Mouse (Mus musculus): ENCODE results near the gene Mfap3l.

Mfap3l gene

DNA sequence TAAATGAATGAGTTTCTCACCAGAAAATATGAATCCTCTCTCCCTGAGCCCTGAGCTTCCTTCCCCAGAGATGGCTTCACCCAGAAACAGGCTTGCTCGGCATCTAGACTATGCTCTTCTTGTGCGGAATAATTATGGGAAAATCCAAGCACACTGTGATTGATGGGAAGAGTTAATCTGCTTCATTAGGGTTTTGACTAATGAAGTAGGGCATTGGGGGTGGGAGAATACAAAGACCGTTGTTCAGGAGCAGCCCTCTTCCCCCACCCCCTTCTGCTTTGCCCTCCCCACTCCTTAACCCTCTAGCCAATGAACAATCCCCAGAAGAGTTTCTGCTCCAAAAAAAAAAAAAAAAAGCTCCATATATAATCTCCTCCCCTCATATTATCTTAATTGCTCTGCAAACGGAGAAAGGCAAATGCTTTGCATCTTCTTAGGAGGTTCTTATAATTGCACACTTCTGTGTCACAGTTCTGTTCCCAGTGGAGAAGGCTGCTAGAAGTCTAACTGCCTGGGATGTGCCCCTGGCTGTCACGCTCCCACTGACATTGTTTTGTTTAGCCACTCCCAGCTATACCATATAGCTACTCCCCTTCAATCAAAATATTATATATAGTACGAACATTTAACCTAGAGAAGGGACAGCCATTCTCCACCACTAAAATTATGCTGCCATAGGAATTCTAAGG lies 24.9 kb downstream of the Mfap3l start:
- DNase-seq = no peak

DNA sequence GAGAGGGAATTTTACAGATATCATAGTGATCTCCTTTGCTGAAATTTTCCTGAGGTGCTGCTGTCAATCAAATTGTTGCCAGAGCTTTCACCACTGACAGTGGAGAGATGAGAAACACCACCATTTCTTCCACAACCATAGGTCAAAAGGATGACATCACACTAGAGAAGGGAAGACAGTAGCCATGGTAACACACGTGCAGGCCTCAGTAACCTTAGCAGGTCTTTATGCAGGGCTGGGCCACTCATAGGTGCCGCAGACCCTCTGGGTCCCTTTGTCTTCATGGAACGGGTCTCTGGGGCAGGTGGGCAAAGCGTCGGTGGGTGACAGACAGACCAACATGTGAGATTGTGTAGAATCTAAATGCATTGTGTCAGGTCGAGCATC lies 25.5 kb downstream of the Mfap3l start:
- DNase-seq = no peak

DNA sequence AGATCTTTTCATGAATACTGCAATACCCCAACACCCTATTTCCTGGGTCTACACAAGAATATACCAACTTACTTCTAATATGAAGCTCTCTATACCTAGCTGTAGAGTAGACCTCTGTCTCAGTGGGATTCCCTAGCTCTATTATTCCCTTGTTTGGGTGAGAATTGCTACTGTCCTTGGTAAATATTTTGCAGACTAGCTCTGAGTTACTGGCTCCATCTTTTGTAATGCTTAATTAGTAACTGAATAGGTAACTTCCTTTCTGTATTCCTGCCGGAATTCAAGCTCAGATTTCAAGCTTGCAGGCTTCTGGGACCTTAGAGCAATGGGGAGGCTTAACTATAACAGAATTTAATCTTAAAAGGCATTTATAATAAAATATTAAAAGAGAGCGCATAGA lies 26.1 kb downstream of the Mfap3l start:
- DNase-seq = peak; percentile 68

DNA sequence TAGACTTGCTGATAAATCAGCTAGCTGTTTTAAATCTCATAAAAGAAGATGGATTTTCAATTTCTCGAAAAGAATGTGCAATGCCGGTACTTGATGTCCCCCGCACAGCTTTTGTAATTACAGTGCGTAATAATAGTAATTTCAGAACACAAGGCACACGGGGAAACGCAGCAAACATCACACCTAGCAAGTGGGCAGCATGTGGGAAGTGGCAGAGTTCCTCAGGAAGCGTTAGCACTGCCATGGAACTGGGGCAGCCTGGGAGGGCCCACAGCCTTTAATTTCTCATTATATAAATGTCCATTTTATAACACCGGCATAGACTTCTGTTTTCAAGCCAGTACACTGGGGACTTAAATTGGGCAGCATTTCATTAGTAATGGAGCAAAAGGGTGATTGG lies 27.1 kb downstream of the Mfap3l start:
- DNase-seq = no peak

DNA sequence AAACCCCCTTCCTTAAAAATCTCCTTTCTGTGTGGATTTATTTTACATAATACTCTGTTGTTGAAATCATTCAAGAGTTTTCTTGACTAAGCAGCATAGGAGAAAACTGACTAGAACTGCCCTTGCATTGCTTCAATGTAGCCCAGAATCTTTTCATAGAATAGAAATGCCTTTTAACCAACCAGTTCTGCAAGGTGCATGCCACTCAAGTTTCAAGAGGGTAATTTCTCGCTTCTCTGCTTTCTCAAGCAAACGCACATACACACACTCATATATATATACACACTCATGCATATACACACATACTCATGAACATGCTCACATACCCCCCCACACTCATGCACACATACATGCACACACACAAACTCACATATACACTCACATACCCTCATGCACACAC lies 28.6 kb downstream of the Mfap3l start:
- DNase-seq = no peak

DNA sequence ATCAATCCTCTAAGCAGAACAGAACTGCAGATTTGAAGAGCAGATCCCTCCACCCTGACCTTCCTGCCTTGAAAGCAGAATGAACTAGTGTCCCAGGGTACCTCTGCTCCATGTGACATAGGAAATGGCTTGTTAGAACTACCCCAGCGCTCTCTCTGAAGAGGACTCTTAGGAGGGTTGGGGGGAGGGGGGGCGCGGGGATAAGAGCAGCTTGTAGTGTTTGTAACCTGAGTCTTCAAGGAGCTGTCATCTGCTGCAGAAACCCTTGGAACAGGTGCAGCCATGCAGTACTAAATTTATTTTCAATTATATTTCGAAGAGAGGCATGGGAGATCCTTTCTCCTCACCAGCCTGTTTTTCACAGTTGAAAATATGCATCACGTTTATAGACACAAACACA lies 30.9 kb downstream of the Mfap3l start:
- DNase-seq = no peak

DNA sequence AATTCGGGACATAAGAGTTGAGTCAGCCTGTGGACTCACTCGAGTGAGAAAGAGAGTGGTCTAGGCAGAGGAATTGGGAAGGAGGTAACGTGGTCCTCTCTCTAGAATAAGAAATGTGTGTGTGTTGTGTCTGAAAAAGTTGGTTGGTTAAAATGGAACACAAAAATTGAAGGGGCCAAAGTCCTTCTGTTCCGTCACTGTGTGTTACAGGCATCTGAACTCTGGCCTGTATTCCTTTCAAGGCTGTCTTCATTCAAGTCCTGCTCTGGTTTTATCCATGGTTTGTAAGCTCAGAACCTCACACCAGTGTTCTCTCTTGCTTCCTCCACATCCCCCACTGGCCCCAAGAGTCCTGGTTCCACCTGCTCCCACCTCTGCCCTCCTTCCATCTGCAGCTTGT lies 33.2 kb downstream of the Mfap3l start:
- peak; percentile 76 for DNase-seq

DNA sequence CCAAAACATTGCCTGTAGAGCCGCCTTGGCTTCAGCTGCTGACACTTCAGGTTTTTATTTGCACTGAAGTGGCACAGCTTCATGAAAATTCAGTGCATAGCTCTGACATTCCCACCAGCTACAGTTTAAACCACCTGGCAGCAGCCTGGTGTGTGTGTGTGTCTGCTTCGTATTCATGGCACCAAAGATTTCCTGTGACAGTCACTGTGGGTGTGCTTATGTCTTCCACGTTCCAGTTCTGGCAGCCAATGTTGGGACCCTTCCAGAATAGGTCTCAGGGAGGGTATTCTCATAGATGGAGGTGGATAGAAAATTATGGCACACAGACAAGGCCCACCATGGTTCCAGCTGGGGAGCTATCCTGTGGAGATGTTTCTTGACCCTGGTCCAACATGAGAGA lies 34.2 kb downstream of the Mfap3l start:
- DNase-seq = peak; percentile 28

DNA sequence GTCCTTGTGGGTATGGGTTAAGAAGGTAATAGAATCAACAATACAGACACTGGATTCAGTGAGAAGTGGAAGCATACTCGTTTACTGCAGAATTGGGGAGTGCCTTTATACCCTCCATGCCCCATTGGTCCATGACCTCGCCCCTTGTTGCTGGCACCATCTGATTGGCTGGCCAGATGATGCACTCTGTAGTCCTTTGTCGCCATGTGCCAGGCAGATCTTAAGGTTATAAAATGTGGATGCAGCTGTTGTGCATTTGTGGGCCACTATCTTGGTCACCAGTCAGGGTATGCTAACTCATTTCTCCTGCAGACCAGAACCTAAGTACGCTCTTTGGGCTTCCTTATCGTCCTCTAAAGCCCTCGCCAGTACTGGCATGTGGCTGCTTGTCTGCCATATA lies 46.0 kb downstream of the Mfap3l start:
- DNase-seq = no peak

DNA sequence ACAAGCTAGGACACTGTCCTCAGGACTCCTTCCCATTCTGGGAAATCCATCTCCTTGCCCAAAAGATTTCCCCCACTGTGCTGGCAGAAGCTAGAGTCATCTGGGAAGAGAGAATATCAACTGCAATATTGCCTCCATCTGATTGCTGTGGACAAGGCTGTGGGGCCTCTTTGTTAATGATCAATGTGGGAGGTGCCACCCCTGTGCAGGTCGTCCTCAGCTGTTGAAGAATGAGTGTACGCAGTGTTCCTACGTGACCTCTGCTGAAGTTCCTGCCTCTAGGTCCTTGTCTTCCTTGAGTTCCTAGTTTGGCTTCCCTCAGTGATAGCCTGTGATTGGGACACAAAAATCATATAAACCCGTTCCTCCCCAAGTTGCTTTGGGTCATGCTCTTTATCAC lies 49.2 kb downstream of the Mfap3l start:
- DNase-seq = peak; percentile 55

DNA sequence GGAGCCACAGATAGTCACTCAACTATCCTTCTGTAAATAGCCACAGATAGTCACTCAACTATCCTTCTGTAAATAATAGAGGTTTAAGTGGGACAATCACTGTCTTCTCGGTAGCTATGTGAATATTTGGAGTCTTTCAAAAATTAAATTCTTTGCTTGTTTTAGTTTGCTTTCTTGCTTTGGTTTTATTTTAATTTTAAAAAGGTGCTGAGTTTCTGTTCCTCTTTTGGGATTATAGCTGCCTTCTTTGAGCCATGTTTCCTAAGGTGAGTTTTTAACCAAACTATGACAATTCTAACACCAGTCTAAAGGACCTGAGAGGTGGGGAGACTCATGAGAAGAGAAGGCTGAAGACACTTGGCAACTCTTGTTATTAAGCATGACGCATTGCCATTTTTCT lies 49.7 kb downstream of the Mfap3l start:
- no peak for DNase-seq

DNA sequence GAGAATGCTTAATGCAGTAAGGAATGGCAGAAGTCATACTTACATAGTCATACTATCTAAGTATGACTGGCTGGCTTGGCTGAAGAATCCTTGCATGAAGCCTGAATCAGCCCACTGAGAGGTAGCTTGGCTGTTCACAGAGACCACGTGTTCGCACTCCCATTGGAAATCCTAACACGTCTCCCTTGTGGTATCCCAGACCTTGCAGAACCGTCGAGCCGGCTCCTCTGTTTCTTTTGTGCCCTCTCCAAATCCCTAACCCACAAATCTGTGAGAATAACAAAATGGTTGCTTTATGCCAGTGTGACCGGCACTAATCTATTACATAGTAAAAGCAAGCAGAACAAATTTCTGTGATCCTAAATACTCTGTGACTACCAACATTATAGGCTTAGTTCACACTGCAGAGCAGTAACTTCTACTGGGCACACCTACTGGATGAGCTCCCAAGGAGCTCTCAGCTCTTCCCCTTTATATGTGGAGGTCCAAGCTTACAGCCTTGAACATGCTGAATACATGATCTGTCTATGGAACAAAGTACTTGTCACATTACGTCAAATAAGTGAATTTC lies 79.0 kb downstream of the Mfap3l start:
- DNase-seq = no peak

DNA sequence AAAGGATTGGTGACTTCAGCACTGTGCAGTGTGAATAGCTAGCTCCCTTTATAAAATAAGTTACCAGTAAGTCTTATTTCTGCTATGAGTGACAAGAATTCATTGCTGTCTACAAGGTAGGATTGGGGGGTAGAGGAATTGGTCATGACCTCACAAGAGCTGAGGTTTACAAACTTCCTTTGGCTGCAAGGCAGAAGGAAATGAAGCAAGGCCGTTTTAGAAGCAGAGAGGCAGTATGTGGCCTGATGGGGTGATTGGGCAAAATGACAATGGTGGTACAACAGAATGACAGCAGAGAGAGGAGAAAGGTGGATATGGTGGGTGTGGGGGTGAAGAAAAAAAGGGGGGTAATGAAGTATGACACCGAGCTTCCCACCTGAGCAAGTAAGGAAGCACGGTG lies 82.1 kb downstream of the Mfap3l start:
- DNase-seq = no peak

DNA sequence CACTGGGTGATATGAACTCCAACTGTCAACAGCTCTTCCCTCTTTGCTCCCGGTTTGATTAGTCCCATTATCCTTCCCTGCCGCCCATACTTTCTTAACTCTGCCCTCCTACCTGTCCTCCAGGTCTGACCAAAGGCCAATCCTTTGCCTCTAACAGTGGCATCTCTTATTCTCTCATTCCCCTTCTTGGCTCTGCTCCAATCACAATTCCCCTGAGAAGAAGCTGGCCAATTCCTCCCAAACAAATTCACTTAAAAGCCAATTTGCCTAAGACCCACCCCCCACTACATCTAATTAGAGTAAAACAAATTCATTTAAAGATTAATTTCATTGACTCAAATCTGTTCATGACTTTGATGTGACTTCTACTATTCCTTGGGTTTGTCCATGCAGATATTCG lies 86.1 kb downstream of the Mfap3l start:
- DNase-seq = peak; percentile 26
